Comparison of ENCODE assay signal across 21 mouse cellular contexts in genomic region chr7:27440014-27440413, GRCm38 (mm10). TPM values are rescaled to one million over a fixed set of nuclear protein-coding genes. Genes with fewer than 3 reads are reported as not detected.
DNase-seq lines count a peak whose midpoint lies in the region; ATAC-seq and TF ChIP-seq lines count a peak whose summit lies in the region.
"Had no signal": no experiment of that assay in that cellular context is flagged by ENCODE, and none has a peak within 500 bp of the region (broad histone marks: within the 10 kb centered on the region; RNA-seq: fewer than 3 reads in every experiment).

No protein-coding gene starts in this region.

- H3K9ac ChIP-seq in heart, adult 2 months (ENCODE audit: low read depth, low read length): no peak overlapping the region
- H3K9ac ChIP-seq in liver, postnatal 0 days (replicated peaks): no peak overlapping the region
- H3K9ac ChIP-seq in liver, embryonic 11.5 days (ENCODE audit: low read depth, low read length): no peak overlapping the region
- H3K9ac ChIP-seq: embryonic facial prominence, embryonic 12.5 days; limb, embryonic 15.5 days; midbrain, embryonic 15.5 days; neural tube, embryonic 12.5 days; stomach, embryonic 15.5 days had no signal

- no peak for TF ChIP-seq EP300 in heart, adult 2 months (IDR thresholded peaks at IDR 0.05; ENCODE audit: insufficient read depth, low read depth, low read length)
- TF ChIP-seq EP300 in liver, postnatal 0 days (IDR thresholded peaks at IDR 0.05; ENCODE audit: low read depth): no peak

- no peaks in the 10 kb centered on the region for H3K79me2 ChIP-seq in heart, adult 2 months (replicated peaks; ENCODE audit: control insufficient read depth, insufficient read depth, low read length)

- H3K4me1 ChIP-seq in heart, adult 2 months (ENCODE audit: control insufficient read depth, insufficient read depth, low read length): no peaks in the 10 kb centered on the region
- no peaks in the 10 kb centered on the region for H3K4me1 ChIP-seq in liver, postnatal 0 days (ENCODE audit: insufficient read depth)
- no peaks in the 10 kb centered on the region for H3K4me1 ChIP-seq in liver, embryonic 11.5 days (replicated peaks; ENCODE audit: control insufficient read depth, insufficient read depth, low read length)
- peaks cover 13% of the 10 kb centered on the region for H3K4me1 ChIP-seq in G1E (ENCODE audit: insufficient read depth, low read depth, low read length)
- H3K4me1 ChIP-seq: embryonic facial prominence, embryonic 12.5 days; forebrain, embryonic 10.5 days; limb, embryonic 15.5 days; midbrain, embryonic 15.5 days; neural tube, embryonic 12.5 days; stomach, embryonic 15.5 days had no signal

- H3K27me3 ChIP-seq in heart, adult 2 months (ENCODE audit: control insufficient read depth, insufficient read depth, low read length): no peaks in the 10 kb centered on the region
- H3K27me3 ChIP-seq in liver, postnatal 0 days (ENCODE audit: insufficient read depth, low read length): peaks cover 12% of the 10 kb centered on the region
- peaks cover 15% of the 10 kb centered on the region for H3K27me3 ChIP-seq in liver, embryonic 11.5 days (replicated peaks; ENCODE audit: control insufficient read depth, insufficient read depth, low read length)
- H3K27me3 ChIP-seq in G1E (ENCODE audit: insufficient read depth, low read length): peaks cover 6% of the 10 kb centered on the region; the same call in 1 of the 2 replicates

- no peak for ATAC-seq in liver, postnatal 0 days
- ATAC-seq in liver, embryonic 11.5 days (replicated peaks; ENCODE audit: low FRiP score): no peak
- no peak for ATAC-seq in G1E (ENCODE audit: extremely low read depth, insufficient number of reproducible peaks, low FRiP score, poor library complexity, severe bottlenecking)
- ATAC-seq: midbrain, embryonic 15.5 days had no signal

- no peak for DNase-seq in heart, adult 2 months
- DNase-seq in heart, adult 8-10 months (ENCODE audit: low spot score): no peak
- DNase-seq in liver, postnatal 0 days: no peak
- no peak for DNase-seq in liver, embryonic 11.5 days (ENCODE audit: low spot score)
- no peak for DNase-seq in G1E (ENCODE audit: low spot score)
- peak; percentile 31 for DNase-seq in naive thymus-derived CD4-positive, alpha-beta T cell, adult 2 months (ENCODE audit: low read depth)
- no peak for DNase-seq in thymus, postnatal 36 days
- no peak for DNase-seq in cerebellum, adult 8-10 months
- DNase-seq: adrenal gland, postnatal 25 days; cerebellum, adult 11 months; gastrocnemius, postnatal 10 days; kidney, adult 11 months; lung, postnatal 4 days had no signal

- intact Hi-C loops in heart, adult 2 months (cut with DNase I): no loop called here

- H3K9me3 ChIP-seq in liver, postnatal 0 days (ENCODE audit: low read length): peaks cover 5% of the 10 kb centered on the region; the same call in 1 of the 2 replicates
- H3K9me3 ChIP-seq in liver, embryonic 11.5 days (ENCODE audit: control insufficient read depth, low read length): no peaks in the 10 kb centered on the region
- H3K9me3 ChIP-seq in G1E (replicated peaks): peaks cover 6% of the 10 kb centered on the region; the same call in 1 of the 2 replicates
- H3K9me3 ChIP-seq: embryonic facial prominence, embryonic 12.5 days; forebrain, embryonic 10.5 days; limb, embryonic 15.5 days; midbrain, embryonic 15.5 days; neural tube, embryonic 12.5 days; stomach, embryonic 15.5 days had no signal

- TF ChIP-seq CTCF in heart, adult 2 months (IDR thresholded peaks at IDR 0.05): peak; percentile 39
- peak; percentile 61 for TF ChIP-seq CTCF in liver, postnatal 0 days (IDR thresholded peaks at IDR 0.05; ENCODE audit: low read depth)
- 0 out of 2 replicates have a peak, but pooled peaks have one; percentile 26 for TF ChIP-seq CTCF in G1E (IDR thresholded peaks at IDR 0.05; ENCODE audit: low read depth, low read length)

- no peak for TF ChIP-seq POLR2A in heart, adult 2 months (IDR thresholded peaks at IDR 0.05; ENCODE audit: insufficient read depth, low read depth, low read length)

- no peak overlapping the region for H3K4me3 ChIP-seq in heart, adult 2 months
- H3K4me3 ChIP-seq in liver, postnatal 0 days (ENCODE audit: low read depth, low read length): no peak overlapping the region
- H3K4me3 ChIP-seq in liver, embryonic 11.5 days (ENCODE audit: low read depth, low read length): no peak overlapping the region
- no peak overlapping the region for H3K4me3 ChIP-seq in G1E (ENCODE audit: low read depth, low read length)
- H3K4me3 ChIP-seq: embryonic facial prominence, embryonic 12.5 days; forebrain, embryonic 10.5 days; limb, embryonic 15.5 days; midbrain, embryonic 15.5 days; neural tube, embryonic 12.5 days; stomach, embryonic 15.5 days had no signal

- H3K36me3 ChIP-seq in heart, adult 2 months (ENCODE audit: control insufficient read depth, insufficient read depth, low read length): no peaks in the 10 kb centered on the region
- no peaks in the 10 kb centered on the region for H3K36me3 ChIP-seq in liver, postnatal 0 days (replicated peaks; ENCODE audit: insufficient read depth, low read length)
- no peaks in the 10 kb centered on the region for H3K36me3 ChIP-seq in liver, embryonic 11.5 days (ENCODE audit: control insufficient read depth, insufficient read depth, low read length)
- no peaks in the 10 kb centered on the region for H3K36me3 ChIP-seq in G1E (replicated peaks)
- H3K36me3 ChIP-seq: embryonic facial prominence, embryonic 12.5 days; forebrain, embryonic 10.5 days; limb, embryonic 15.5 days; midbrain, embryonic 15.5 days; neural tube, embryonic 12.5 days; stomach, embryonic 15.5 days had no signal

- H3K4me2 ChIP-seq in liver, postnatal 0 days (ENCODE audit: low read depth, low read length): no peak overlapping the region
- no peak overlapping the region for H3K4me2 ChIP-seq in liver, embryonic 11.5 days
- H3K4me2 ChIP-seq: embryonic facial prominence, embryonic 12.5 days; heart, embryonic 11.5 days; limb, embryonic 15.5 days; midbrain, embryonic 15.5 days; neural tube, embryonic 12.5 days; stomach, embryonic 15.5 days had no signal

- H3K27ac ChIP-seq in heart, adult 2 months: no peak overlapping the region
- H3K27ac ChIP-seq in liver, postnatal 0 days (ENCODE audit: low read depth): no peak overlapping the region
- no peak overlapping the region for H3K27ac ChIP-seq in liver, embryonic 11.5 days (ENCODE audit: low read depth, low read length)
- H3K27ac ChIP-seq: embryonic facial prominence, embryonic 12.5 days; forebrain, embryonic 10.5 days; limb, embryonic 15.5 days; midbrain, embryonic 15.5 days; neural tube, embryonic 12.5 days; stomach, embryonic 15.5 days had no signal

- 79% methylated on average over 4 of the region's 4 CpGs for WGBS in heart, adult 2 months
- WGBS in liver, postnatal 0 days (ENCODE audit: insufficient replicate concordance): 77% methylated on average over 4 of the region's 4 CpGs
- 72% methylated on average over 4 of the region's 4 CpGs for WGBS in liver, embryonic 11.5 days

RNA-seq across cellular contexts. Expression of gene Sptbn4, which starts 7.5 kb away (rescaled TPM):
- total RNA-seq in heart, adult 2 months (2021): under 1 TPM; 0.18 to 0.20 TPM
- 0.23 and 0.44 TPM in 2 replicates for polyA plus RNA-seq in heart, adult 2 months (2012; rRNA removed)
- total RNA-seq in heart, adult 8-10 months (2022): under 1 TPM; 0.22 to 0.49 (median 0.30) TPM
- 0.02 and 0.18 TPM in 2 replicates for polyA plus RNA-seq in liver, postnatal 0 days (2015; fragmentation: Nextera tagmentation; extraction: Ambion mirVana)
- polyA plus RNA-seq in liver, embryonic 11.5 days (2014; fragmentation: Nextera tagmentation; extraction: Ambion mirVana): 0.17 and 0.19 TPM in 2 replicates
- total RNA-seq in G1E (2014; fragmentation: Nextera tagmentation) (0.92 and 2.9 TPM in 2 replicates), G1E (2017) (1.1 and 1.2 TPM in 2 replicates)
- polyA plus RNA-seq in G1E (2012): 0.91 and 1.1 TPM in 2 replicates
- total RNA-seq: hematopoietic stem cell, adult 5-6 weeks had no signal

RNA-seq across cellular contexts. Expression of gene Blvrb, which starts 7.8 kb away (rescaled TPM):
- 10 to 100 TPM; 29.9 to 31.7 TPM for total RNA-seq in heart, adult 2 months (2021)
- polyA plus RNA-seq in heart, adult 2 months (2012; rRNA removed): 41.7 and 46.2 TPM in 2 replicates
- 10 to 100 TPM; 27.7 to 29.2 (median 29.0) TPM for total RNA-seq in heart, adult 8-10 months (2022)
- 372 and 407 TPM in 2 replicates for polyA plus RNA-seq in liver, postnatal 0 days (2015; fragmentation: Nextera tagmentation; extraction: Ambion mirVana)
- 581 and 583 TPM in 2 replicates for polyA plus RNA-seq in liver, embryonic 11.5 days (2014; fragmentation: Nextera tagmentation; extraction: Ambion mirVana)
- total RNA-seq in G1E (2014; fragmentation: Nextera tagmentation) (438 and 479 TPM in 2 replicates), G1E (2017) (212 and 254 TPM in 2 replicates)
- 394 and 460 TPM in 2 replicates for polyA plus RNA-seq in G1E (2012)

RNA-seq across cellular contexts. Expression of gene Sertad3, which starts 33.6 kb away (rescaled TPM):
- total RNA-seq in heart, adult 2 months (2021): 1 to 10 TPM; 3.5 to 6.2 TPM
- 6.9 TPM in 2 replicates for polyA plus RNA-seq in heart, adult 2 months (2012; rRNA removed)
- total RNA-seq in heart, adult 8-10 months (2022): 1 to 10 TPM; 4.8 to 5.7 (median 5.6) TPM
- polyA plus RNA-seq in liver, postnatal 0 days (2015; fragmentation: Nextera tagmentation; extraction: Ambion mirVana): 16.2 and 17.0 TPM in 2 replicates
- polyA plus RNA-seq in liver, embryonic 11.5 days (2014; fragmentation: Nextera tagmentation; extraction: Ambion mirVana): 20.6 and 21.5 TPM in 2 replicates
- total RNA-seq in G1E (2014; fragmentation: Nextera tagmentation) (5.2 and 9.0 TPM in 2 replicates), G1E (2017) (15.8 and 18.1 TPM in 2 replicates)
- polyA plus RNA-seq in G1E (2012): 24.0 and 27.0 TPM in 2 replicates

RNA-seq across cellular contexts. Expression of gene Sertad1, which starts 46.7 kb away (rescaled TPM):
- total RNA-seq in heart, adult 2 months (2021): 10 to 100 TPM in 1 of 2 experiments, 1 to 10 TPM in 1; 7.6 to 10.2 TPM
- 12.2 and 14.0 TPM in 2 replicates for polyA plus RNA-seq in heart, adult 2 months (2012; rRNA removed)
- total RNA-seq in heart, adult 8-10 months (2022): 10 to 100 TPM in 3 of 4 experiments, 1 to 10 TPM in 1; 8.4 to 11.5 (median 10.2) TPM
- polyA plus RNA-seq in liver, postnatal 0 days (2015; fragmentation: Nextera tagmentation; extraction: Ambion mirVana): 18.3 and 18.5 TPM in 2 replicates
- 23.0 and 24.3 TPM in 2 replicates for polyA plus RNA-seq in liver, embryonic 11.5 days (2014; fragmentation: Nextera tagmentation; extraction: Ambion mirVana)
- 18.5 and 18.6 TPM in 2 replicates for total RNA-seq in G1E (2014; fragmentation: Nextera tagmentation)
- 62.3 and 63.1 TPM in 2 replicates for total RNA-seq in G1E (2017)
- polyA plus RNA-seq in G1E (2012): 56.9 and 75.3 TPM in 2 replicates

RNA-seq across cellular contexts. Expression of gene Prx, which starts 59.1 kb away (rescaled TPM):
- total RNA-seq in heart, adult 2 months (2021): under 1 TPM; 0.59 to 0.81 TPM
- 0.59 and 0.61 TPM in 2 replicates for polyA plus RNA-seq in heart, adult 2 months (2012; rRNA removed)
- total RNA-seq in heart, adult 8-10 months (2022): 1 to 10 TPM in 1 of 4 experiments, under 1 TPM in 3; 0.75 to 1.0 (median 0.80) TPM
- polyA plus RNA-seq in liver, postnatal 0 days (2015; fragmentation: Nextera tagmentation; extraction: Ambion mirVana): 0.25 and 0.28 TPM in 2 replicates
- polyA plus RNA-seq in liver, embryonic 11.5 days (2014; fragmentation: Nextera tagmentation; extraction: Ambion mirVana): 0.80 and 0.84 TPM in 2 replicates
- 1.5 and 1.7 TPM in 2 replicates for total RNA-seq in G1E (2014; fragmentation: Nextera tagmentation)
- total RNA-seq in G1E (2017): 0.93 and 1.3 TPM in 2 replicates
- 2.3 and 2.7 TPM in 2 replicates for polyA plus RNA-seq in G1E (2012)
